Mouse (Mus musculus) MEL (cell line): ENCODE results near the gene Ap4e1.

Source experiments
- CHD2 ChIP-seq: IDR thresholded peaks from 2 replicates; pipeline ENCODE4 v1.6.1; 2011; ENCODE audit warnings: low read length, improper control_type of control experiment
- CTCF ChIP-seq, 3 experiments: IDR thresholded peaks in 2 of 3; conservative IDR thresholded peaks in 1 of 3; 2 replicates each; pipeline ENCODE4 v1.5.1; 2011 to 2012; ENCODE audit warnings: low read length in 3 of 3, low read depth in 2 of 3, mild to moderate bottlenecking in 2 of 3, improper control_type of control experiment in 1 of 3, inconsistent platforms in 1 of 3, mixed read lengths in 1 of 3, moderate library complexity in 1 of 3; ENCODE audit not compliant: control insufficient read depth in 1 of 3, insufficient read depth in 1 of 3, poor library complexity in 1 of 3, severe bottlenecking in 1 of 3
- GATA1 ChIP-seq: IDR thresholded peaks from 2 replicates; pipeline ENCODE4 v1.6.1; 2011; ENCODE audit warnings: low read depth, low read length, improper control_type of control experiment
- TCF12 ChIP-seq: IDR thresholded peaks from 2 replicates; pipeline ENCODE4 v1.6.1; 2014; ENCODE audit warnings: low read depth, mild to moderate bottlenecking, inconsistent platforms, low read length, improper control_type of control experiment, moderate library complexity

DNA sequence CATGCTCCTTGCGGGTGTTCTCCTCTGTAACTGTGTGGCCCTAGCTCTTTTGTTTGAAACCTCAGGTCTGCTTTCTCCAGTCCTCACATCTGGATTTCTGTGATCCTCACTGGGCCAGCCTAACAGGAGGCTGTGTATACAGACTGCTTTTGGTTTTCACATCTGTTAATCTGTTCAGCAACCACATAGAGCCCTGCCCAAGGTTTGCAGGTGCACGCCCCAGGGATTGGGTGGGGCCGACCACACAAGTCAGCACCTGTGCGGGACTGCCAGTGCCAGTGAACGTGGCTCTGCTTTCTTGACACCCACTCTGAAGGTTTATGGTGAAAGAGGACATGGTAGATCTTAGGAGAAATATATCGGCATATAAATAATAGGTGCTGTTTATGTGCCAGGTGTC lies 18.6 kb upstream of the Ap4e1 start:
- TF ChIP-seq CHD2: no peak
- no peak for TF ChIP-seq CTCF (IDR thresholded peaks at IDR 0.05 in 2 of 3, conservative IDR thresholded peaks at IDR 0.05 in 1 of 3; ENCODE audit: control insufficient read depth in 1 of 3, insufficient read depth in 1 of 3, low read depth in 2 of 3, low read length in 3 of 3, poor library complexity in 1 of 3, severe bottlenecking in 1 of 3)
- TF ChIP-seq TCF12: no peak
- no peak for TF ChIP-seq GATA1
